Mouse (Mus musculus) embryonic facial prominence, embryonic 11.5 days (tissue): ENCODE measurements around the gene 2210011C24Rik. TPM values are rescaled to one million over a fixed set of nuclear protein-coding genes. Genes with fewer than 3 reads are reported as not detected.

ENCODE experiments used
- ATAC-seq: fragments of 200-750 bp; cut with Nextera tagmentation; replicated peaks from 2 replicates; pipeline ENCODE4 v1.8.0; 2017; ENCODE audit warnings: low read depth; ENCODE audit not compliant: insufficient number of reproducible peaks, low FRiP score, low TSS enrichment
- DNase-seq: peaks from one replicate; pipeline ENCODE4 v3.0.0-alpha.2; 2015; ENCODE audit warnings: low spot score
- H3K27ac ChIP-seq: fragments of 300-500 bp; sonication (generic); replicated peaks from 2 replicates; pipeline ENCODE4 v1.5.1; 2014; ENCODE audit warnings: mild to moderate bottlenecking, low read depth, low read length, control low read depth
- H3K27me3 ChIP-seq: fragments of 300-500 bp; sonication (generic); 2 replicates; pipeline ENCODE4 v1.6.1; 2014; ENCODE audit warnings: mild to moderate bottlenecking, low read length, moderate library complexity, mixed read lengths; ENCODE audit not compliant: control insufficient read depth, insufficient read depth
- H3K36me3 ChIP-seq: fragments of 300-500 bp; sonication (generic); replicated peaks from 2 replicates; pipeline ENCODE4 v1.6.1; 2014; ENCODE audit warnings: low read depth, mild to moderate bottlenecking, low read length, moderate library complexity, mixed read lengths; ENCODE audit not compliant: control insufficient read depth, insufficient read depth
- H3K4me1 ChIP-seq: fragments of 300-500 bp; sonication (generic); 2 replicates; pipeline ENCODE4 v1.6.1; 2014; ENCODE audit warnings: low read length, mixed read lengths; ENCODE audit not compliant: control insufficient read depth, insufficient read depth
- H3K4me2 ChIP-seq: fragments of 300-500 bp; sonication (generic); 2 replicates; pipeline ENCODE4 v1.6.1; 2014; ENCODE audit warnings: low read depth, mild to moderate bottlenecking, control low read depth, low read length, moderate library complexity
- H3K4me3 ChIP-seq: fragments of 300-500 bp; sonication (generic); 2 replicates; pipeline ENCODE4 v1.5.1; 2014; ENCODE audit warnings: low read depth, low read length, control low read depth
- H3K9ac ChIP-seq: fragments of 300-500 bp; sonication (generic); replicated peaks from 2 replicates; pipeline ENCODE4 v1.6.1; 2014; ENCODE audit warnings: mild to moderate bottlenecking, control low read depth, low read length
- H3K9me3 ChIP-seq: fragments of 300-500 bp; sonication (generic); replicated peaks from 2 replicates; pipeline ENCODE4 v1.6.1; 2016; ENCODE audit warnings: mild to moderate bottlenecking, low read length, inconsistent platforms, mixed read lengths; ENCODE audit not compliant: control insufficient read depth
- WGBS: fragments of 180-500 bp; shearing (Covaris S2); extraction: QIAGEN DNeasy Blood & Tissue Kit; methylation state at CpG from one replicate; pipeline ENCODE4 v1.1.7; 2014; 5-methylcytosine and 5-hydroxymethylcytosine counted together
- polyA plus RNA-seq: library from polyadenylated mRNA; unstranded; fragments of >200 nt; fragmentation: Nextera tagmentation; extraction: Ambion mirVana; gene quantifications from 2 replicates; pipeline ENCODE4 v1.2.1, GENCODE M21; 2014

2210011C24Rik gene
- polyA plus RNA-seq, 1 experiment from 2014 or later, result not detected

GRCm38 (mm10) chr8:83982449-83982848 is 29.5 kb downstream of the 2210011C24Rik start:
- Histone ChIP-seq H3K9ac (no peak overlapping the region), H3K9me3 (no peaks in the 10 kb centered on the region), H3K4me1 (peaks cover 2% of the 10 kb centered on the region; the same call in 1 of the 2 replicates), H3K4me3 (no peak overlapping the region), H3K36me3 (peaks cover 15% of the 10 kb centered on the region), H3K27ac (no peak overlapping the region), H3K4me2 (no peak overlapping the region), H3K27me3 (no peaks in the 10 kb centered on the region)
- ATAC-seq (no peak), DNase-seq (no peak)
- 85% methylated on average over 4 of the region's 4 CpGs for WGBS

GRCm38 (mm10) chr8:83981533-83981932 is 30.4 kb downstream of the 2210011C24Rik start:
- H3K9me3 ChIP-seq, result no peaks in the 10 kb centered on the region
- peaks cover 3% of the 10 kb centered on the region; the same call in 1 of the 2 replicates for H3K4me1 ChIP-seq
- H3K4me3 ChIP-seq, result no peak overlapping the region
- H3K27ac ChIP-seq, result no peak overlapping the region
- peaks cover 9% of the 10 kb centered on the region for H3K36me3 ChIP-seq
- no peak for ATAC-seq
- DNase-seq, result no peak
- H3K4me2 ChIP-seq, result no peak overlapping the region
- no peak overlapping the region for H3K9ac ChIP-seq
- WGBS, result 92% methylated on average over 7 of the region's 7 CpGs
- H3K27me3 ChIP-seq, result no peaks in the 10 kb centered on the region

- Histone ChIP-seq H3K4me3 (no peak overlapping the region), H3K9ac (no peak overlapping the region), H3K27ac (no peak overlapping the region), H3K4me2 (no peak overlapping the region), H3K9me3 (no peaks in the 10 kb centered on the region), H3K4me1 (peaks cover 3% of the 10 kb centered on the region; the same call in 1 of the 2 replicates), H3K36me3 (peaks cover 5% of the 10 kb centered on the region), H3K27me3 (no peaks in the 10 kb centered on the region)
- ATAC-seq (no peak), DNase-seq (no peak)
- 83% methylated on average over 8 of the region's 8 CpGs for WGBS
These were observed 31.1 kb downstream of the 2210011C24Rik start for GRCm38 (mm10) chr8:83980845-83981244.

- H3K4me1 ChIP-seq, result peaks cover 3% of the 10 kb centered on the region; the same call in 1 of the 2 replicates
- peaks cover 5% of the 10 kb centered on the region for H3K36me3 ChIP-seq
- H3K27me3 ChIP-seq, result no peaks in the 10 kb centered on the region
- no peak overlapping the region for H3K4me3 ChIP-seq
- H3K4me2 ChIP-seq, result no peak overlapping the region
- no peak overlapping the region for H3K27ac ChIP-seq
- H3K9me3 ChIP-seq, result no peaks in the 10 kb centered on the region
- DNase-seq (no peak), ATAC-seq (no peak)
- 89% methylated on average over 1 of the region's 1 CpGs for WGBS
- H3K9ac ChIP-seq, result no peak overlapping the region
These were observed 31.7 kb downstream of the 2210011C24Rik start for GRCm38 (mm10) chr8:83980250-83980649.

GRCm38 (mm10) chr8:83978200-83978599 is 33.8 kb downstream of the 2210011C24Rik start:
- Histone ChIP-seq H3K36me3 (peaks cover 5% of the 10 kb centered on the region), H3K9ac (no peak overlapping the region), H3K4me2 (no peak overlapping the region), H3K9me3 (no peaks in the 10 kb centered on the region), H3K4me3 (no peak overlapping the region), H3K27me3 (no peaks in the 10 kb centered on the region), H3K4me1 (peaks cover 3% of the 10 kb centered on the region), H3K27ac (no peak overlapping the region)
- 73% methylated on average over 9 of the region's 9 CpGs for WGBS
- no peak for ATAC-seq
- no peak for DNase-seq

- no peak overlapping the region for H3K27ac ChIP-seq
- 59% methylated on average over 6 of the region's 6 CpGs for WGBS
- peaks cover 3% of the 10 kb centered on the region for H3K4me1 ChIP-seq
- peaks cover 5% of the 10 kb centered on the region for H3K36me3 ChIP-seq
- H3K9ac ChIP-seq, result no peak overlapping the region
- no peak for DNase-seq
- no peak for ATAC-seq
- H3K9me3 ChIP-seq, result no peaks in the 10 kb centered on the region
- H3K4me3 ChIP-seq, result no peak overlapping the region
- no peak overlapping the region for H3K4me2 ChIP-seq
- H3K27me3 ChIP-seq, result no peaks in the 10 kb centered on the region
These were observed 34.3 kb downstream of the 2210011C24Rik start for GRCm38 (mm10) chr8:83977646-83978045.

- Histone ChIP-seq H3K4me2 (no peak overlapping the region), H3K9ac (no peak overlapping the region), H3K27ac (no peak overlapping the region), H3K4me1 (peaks cover 3% of the 10 kb centered on the region), H3K36me3 (no peaks in the 10 kb centered on the region; the same call in 1 of the 2 replicates), H3K27me3 (no peaks in the 10 kb centered on the region), H3K4me3 (no peak overlapping the region), H3K9me3 (no peaks in the 10 kb centered on the region)
- ATAC-seq (no peak), DNase-seq (no peak)
- WGBS, result 88% methylated on average over 5 of the region's 5 CpGs
These were observed 35.1 kb downstream of the 2210011C24Rik start for GRCm38 (mm10) chr8:83976779-83977350.

GRCm38 (mm10) chr8:83976101-83976630 is 35.8 kb downstream of the 2210011C24Rik start:
- Histone ChIP-seq H3K27ac (no peak overlapping the region), H3K9me3 (no peaks in the 10 kb centered on the region), H3K27me3 (no peaks in the 10 kb centered on the region), H3K9ac (no peak overlapping the region), H3K4me1 (peaks cover 3% of the 10 kb centered on the region), H3K36me3 (no peaks in the 10 kb centered on the region; the same call in 1 of the 2 replicates), H3K4me3 (no peak overlapping the region), H3K4me2 (no peak overlapping the region)
- no peak for DNase-seq
- no peak for ATAC-seq
- WGBS, result 86% methylated on average over 4 of the region's 4 CpGs
